11 mouse cellular contexts compared by ENCODE assay signal in the genomic region with DNA sequence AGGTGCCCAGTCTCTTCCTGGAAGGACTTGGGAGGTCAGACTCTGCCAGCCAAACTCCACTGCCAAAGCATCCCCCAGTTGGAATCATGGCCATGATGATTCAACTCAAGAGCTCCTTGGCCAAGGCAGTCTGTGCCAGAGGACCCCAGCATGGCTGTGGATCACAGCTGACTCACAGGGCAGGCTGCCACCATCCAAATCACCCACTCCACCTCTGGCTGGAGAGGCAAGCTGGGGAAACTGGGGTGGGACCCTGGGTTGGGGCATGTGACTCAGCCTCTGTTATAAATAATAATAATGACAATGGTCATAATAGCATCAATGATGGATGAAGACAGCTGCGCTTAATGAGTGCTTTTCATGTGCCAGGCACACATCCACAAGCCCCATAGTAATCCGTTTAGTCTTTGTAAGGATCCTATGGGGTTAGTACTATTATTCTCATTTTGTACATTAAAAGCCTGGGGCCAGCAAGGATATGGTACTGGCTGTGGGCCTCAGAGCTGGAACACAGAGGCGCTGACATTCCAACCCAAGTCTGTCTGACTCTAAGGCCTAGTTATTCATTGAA.
A peak's percentile ranks its signal among the peaks of the same experiment; 100 is the strongest.
DNase-seq lines count a peak whose midpoint lies in the region; ATAC-seq and TF ChIP-seq lines count a peak whose summit lies in the region.
"Had no signal": no experiment of that assay in that cellular context is flagged by ENCODE, and none has a peak within 500 bp of the region (broad histone marks: within the 10 kb centered on the region; RNA-seq: fewer than 3 reads in every experiment).

No protein-coding gene starts in this region.

- peak; percentile 39 for TF ChIP-seq EP300 in stomach, postnatal 0 days (optimal IDR thresholded peaks at IDR 0.05)

- H3K27ac ChIP-seq in hindbrain, embryonic 15.5 days (replicated peaks), result no peak overlapping the region
- no peak overlapping the region for H3K27ac ChIP-seq in hindbrain, embryonic 13.5 days
- H3K27ac ChIP-seq in stomach, postnatal 0 days (replicated peaks), result no peak overlapping the region
- H3K27ac ChIP-seq: heart, embryonic 13.5 days; neural tube, embryonic 13.5 days had no signal

- no peak for TF ChIP-seq CTCF in stomach, postnatal 0 days (IDR thresholded peaks at IDR 0.05; ENCODE audit: low read depth)

- H3K27me3 ChIP-seq in hindbrain, embryonic 15.5 days, result no peaks in the 10 kb centered on the region
- no peaks in the 10 kb centered on the region for H3K27me3 ChIP-seq in hindbrain, embryonic 13.5 days
- H3K27me3 ChIP-seq in stomach, postnatal 0 days (ENCODE audit: control insufficient read depth, insufficient read depth, low read length), result no peaks in the 10 kb centered on the region
- H3K27me3 ChIP-seq: heart, embryonic 13.5 days; neural tube, embryonic 13.5 days had no signal

- no peaks in the 10 kb centered on the region for H3K9me3 ChIP-seq in hindbrain, embryonic 15.5 days
- H3K9me3 ChIP-seq in hindbrain, embryonic 13.5 days, result peaks cover 11% of the 10 kb centered on the region; the same call in 1 of the 2 replicates
- H3K9me3 ChIP-seq in stomach, postnatal 0 days (ENCODE audit: control insufficient read depth, low read length), result no peaks in the 10 kb centered on the region

- no peaks in the 10 kb centered on the region for H3K36me3 ChIP-seq in hindbrain, embryonic 15.5 days
- peaks cover 16% of the 10 kb centered on the region for H3K36me3 ChIP-seq in hindbrain, embryonic 13.5 days
- no peaks in the 10 kb centered on the region for H3K36me3 ChIP-seq in stomach, postnatal 0 days (ENCODE audit: control insufficient read depth, insufficient read depth, low read length)
- H3K36me3 ChIP-seq: heart, embryonic 13.5 days; neural tube, embryonic 13.5 days had no signal

- WGBS in hindbrain, embryonic 15.5 days, result 56% methylated on average over 3 of the region's 3 CpGs
- WGBS in hindbrain, embryonic 13.5 days, result 60% methylated on average over 3 of the region's 3 CpGs
- WGBS in stomach, postnatal 0 days, result 64% methylated on average over 3 of the region's 3 CpGs

- ATAC-seq in hindbrain, embryonic 15.5 days (ENCODE audit: low FRiP score, low read depth), result peak; percentile 77
- no peak for ATAC-seq in hindbrain, embryonic 13.5 days (ENCODE audit: low FRiP score)
- ATAC-seq in stomach, postnatal 0 days (ENCODE audit: low FRiP score, low TSS enrichment), result peak; percentile 68

- no peak overlapping the region for H3K9ac ChIP-seq in hindbrain, embryonic 15.5 days
- H3K9ac ChIP-seq in hindbrain, embryonic 13.5 days, result no peak overlapping the region
- H3K9ac ChIP-seq in stomach, postnatal 0 days (ENCODE audit: low read length), result no peak overlapping the region
- H3K9ac ChIP-seq: heart, embryonic 13.5 days; neural tube, embryonic 13.5 days had no signal

- no peaks in the 10 kb centered on the region for H3K4me1 ChIP-seq in hindbrain, embryonic 15.5 days (replicated peaks)
- H3K4me1 ChIP-seq in hindbrain, embryonic 13.5 days (replicated peaks), result peaks cover 6% of the 10 kb centered on the region; the same call in 1 of the 2 replicates
- H3K4me1 ChIP-seq in stomach, postnatal 0 days (replicated peaks; ENCODE audit: control insufficient read depth, insufficient read depth), result no peaks in the 10 kb centered on the region
- H3K4me1 ChIP-seq: heart, embryonic 13.5 days had no signal

- H3K4me2 ChIP-seq in hindbrain, embryonic 15.5 days, result no peak overlapping the region
- no peak overlapping the region for H3K4me2 ChIP-seq in hindbrain, embryonic 13.5 days
- no peak overlapping the region for H3K4me2 ChIP-seq in stomach, postnatal 0 days (replicated peaks; ENCODE audit: low read depth)
- H3K4me2 ChIP-seq: heart, embryonic 13.5 days; neural tube, embryonic 13.5 days had no signal

- H3K4me3 ChIP-seq in hindbrain, embryonic 15.5 days, result no peak overlapping the region
- no peak overlapping the region for H3K4me3 ChIP-seq in hindbrain, embryonic 13.5 days
- H3K4me3 ChIP-seq in stomach, postnatal 0 days (ENCODE audit: low read depth, low read length), result no peak overlapping the region
- H3K4me3 ChIP-seq: heart, embryonic 13.5 days; neural tube, embryonic 13.5 days had no signal

- peak; percentile 17 for DNase-seq in right cerebral cortex, postnatal 4 days
- DNase-seq in right cerebral cortex, postnatal 25 days, result no peak
- DNase-seq in fibroblast of lung, adult 2 months (ENCODE audit: low read depth), result peak; percentile 97
- DNase-seq in stomach, postnatal 0 days (ENCODE audit: low spot score), result no peak
- DNase-seq in spleen, adult 18-20 months, result no peak
- DNase-seq: liver; thymus, postnatal 25 days had no signal

Comparison
In these comparisons a context has a peak if more than half of its experiments do, and no peak if none do; other contexts are left out.
1. DNase-seq: peak in right cerebral cortex, postnatal 4 days (single experiment) and fibroblast of lung, adult 2 months (single experiment); none in right cerebral cortex, postnatal 25 days (single experiment), stomach, postnatal 0 days (single experiment) and spleen, adult 18-20 months (0 of 2).